Mouse (Mus musculus) forebrain, embryonic 15.5 days (tissue): Measurements from ENCODE around the gene Nms. TPM values are rescaled to one million over a fixed set of nuclear protein-coding genes. Genes with fewer than 3 reads are reported as not detected.

Source experiments
- polyA plus RNA-seq: library from polyadenylated mRNA; unstranded; fragments of >200 nt; fragmentation: Nextera tagmentation; extraction: Ambion mirVana; gene quantifications from 2 replicates; pipeline ENCODE4 v1.2.1, GENCODE M21; 2015

The Nms gene
- polyA plus RNA-seq, 1 experiment from 2014 or later, result 0.31 TPM

Other genes with a start within 250 kb of the Nms start
- 12.6 and 13.3 TPM in 2 replicates for gene Lonrf2, start 102.4 kb upstream of the Nms start, polyA plus RNA-seq
- gene Chst10, start 41.0 kb upstream of the Nms start, polyA plus RNA-seq, result 50.7 and 50.9 TPM in 2 replicates
- gene Pdcl3, start 46.5 kb downstream of the Nms start, polyA plus RNA-seq, result 169 and 174 TPM in 2 replicates